Mouse (Mus musculus) kidney, adult 2 months (tissue): ENCODE measurements around the gene Rad21l. TPM values are rescaled to one million over a fixed set of nuclear protein-coding genes. Genes with fewer than 3 reads are reported as not detected.

Source experiments
- DNase-seq: peaks from one replicate; pipeline ENCODE4 v3.0.0; 2021
- H3K27ac ChIP-seq: fragments of 200-500 bp; 2 replicates; pipeline ENCODE4 v1.5.1; 2012; ENCODE audit warnings: low read depth, low read length, control low read depth, inconsistent platforms; ENCODE audit not compliant: insufficient read depth
- H3K27me3 ChIP-seq: fragments of 200-500 bp; replicated peaks from 2 replicates; pipeline ENCODE4 v1.6.1; 2012; ENCODE audit warnings: mild to moderate bottlenecking, moderate library complexity, low read length, inconsistent platforms; ENCODE audit not compliant: control insufficient read depth, insufficient read depth
- H3K36me3 ChIP-seq: fragments of 200-500 bp; 2 replicates; pipeline ENCODE4 v1.6.1; 2012; ENCODE audit warnings: mild to moderate bottlenecking, moderate library complexity, low read length, inconsistent platforms; ENCODE audit not compliant: control insufficient read depth, insufficient read depth
- H3K4me1 ChIP-seq: fragments of 200-500 bp; 2 replicates; pipeline ENCODE4 v1.6.1; 2011; ENCODE audit warnings: low read length; ENCODE audit not compliant: control insufficient read depth, insufficient read depth
- H3K4me3 ChIP-seq: fragments of 200-500 bp; 2 replicates; pipeline ENCODE4 v1.5.1; 2011; ENCODE audit warnings: mild to moderate bottlenecking, low read depth, low read length, control low read depth; ENCODE audit not compliant: insufficient read depth
- CTCF ChIP-seq: fragments of 200-500 bp; conservative IDR thresholded peaks from 2 replicates; pipeline ENCODE4 v1.5.1; 2011; ENCODE audit warnings: low read depth, mild to moderate bottlenecking, control low read depth, low read length, moderate library complexity, mixed read lengths; ENCODE audit not compliant: insufficient read depth, insufficient read length
- POLR2A ChIP-seq: fragments of 200-500 bp; IDR thresholded peaks from one replicate; pipeline ENCODE4 v1.6.1; 2011; ENCODE audit warnings: low read depth, low read length, control low read depth
- WGBS: fragments of 180-500 bp; shearing (Covaris S2); methylation state at CpG from one replicate; pipeline ENCODE4 v1.1.7; 2018; 5-methylcytosine and 5-hydroxymethylcytosine counted together
- polyA plus RNA-seq: library from polyadenylated mRNA; depleted of rRNA; stranded (reverse); fragments of >200 nt; gene quantifications from 2 replicates; pipeline ENCODE4 v1.2.3, GENCODE M21; 2012

Rad21l gene
- polyA plus RNA-seq, 1 experiment, result not detected

GRCm38 (mm10) chr2:151636015-151636402 is 32.3 kb downstream of the Rad21l start:
- Histone ChIP-seq H3K4me1 (no peaks in the 10 kb centered on the region), H3K27me3 (peaks cover 2% of the 10 kb centered on the region; the same call in 1 of the 2 replicates), H3K4me3 (no peak overlapping the region), H3K27ac (no peak overlapping the region), H3K36me3 (no peaks in the 10 kb centered on the region)
- 86% methylated on average over 2 of the region's 2 CpGs for WGBS
- no peak for DNase-seq
- TF ChIP-seq POLR2A, result no peak
- no peak for TF ChIP-seq CTCF

GRCm38 (mm10) chr2:151635362-151636014 is 32.8 kb downstream of the Rad21l start:
- H3K27ac ChIP-seq, result no peak overlapping the region
- 56% methylated on average over 9 of the region's 9 CpGs for WGBS

GRCm38 (mm10) chr2:151634903-151635302 is 33.4 kb downstream of the Rad21l start:
- H3K27me3 ChIP-seq, result peaks cover 2% of the 10 kb centered on the region; the same call in 1 of the 2 replicates
- H3K27ac ChIP-seq, result no peak overlapping the region
- H3K4me3 ChIP-seq, result no peak overlapping the region
- no peaks in the 10 kb centered on the region for H3K4me1 ChIP-seq
- TF ChIP-seq CTCF (no peak), POLR2A (no peak)
- WGBS, result 30% methylated on average over 2 of the region's 2 CpGs
- no peaks in the 10 kb centered on the region for H3K36me3 ChIP-seq
- DNase-seq, result no peak

More at GRCm38 (mm10) chr2:151635362-151636014, 32.8 kb downstream of the Rad21l start:
- Histone ChIP-seq H3K36me3 (no peaks in the 10 kb centered on the region), H3K27me3 (peaks cover 2% of the 10 kb centered on the region; the same call in 1 of the 2 replicates), H3K4me1 (no peaks in the 10 kb centered on the region), H3K4me3 (no peak overlapping the region)
- DNase-seq, result no peak
- TF ChIP-seq POLR2A (no peak), CTCF (no peak)

- H3K4me1 ChIP-seq, result no peaks in the 10 kb centered on the region
- H3K27me3 ChIP-seq, result peaks cover 2% of the 10 kb centered on the region; the same call in 1 of the 2 replicates
- no peak overlapping the region for H3K4me3 ChIP-seq
- TF ChIP-seq CTCF, result no peak
- TF ChIP-seq POLR2A, result no peak
- H3K27ac ChIP-seq, result no peak overlapping the region
- no peaks in the 10 kb centered on the region for H3K36me3 ChIP-seq
- WGBS, result 76% methylated on average over 5 of the region's 5 CpGs
- DNase-seq, result no peak
Observed at GRCm38 (mm10) chr2:151632982-151633381, 35.4 kb downstream of the Rad21l start.

GRCm38 (mm10) chr2:151632159-151632814 is 36.0 kb downstream of the Rad21l start, which contains the start of gene Snph:
TSS of gene Snph (minus strand) at chr2:151632593.
- Histone ChIP-seq H3K27ac (no peak within 1 kb of the TSS), H3K4me1 (no peaks in the 10 kb centered on the region), H3K27me3 (peaks cover 2% of the 10 kb centered on the region; the same call in 1 of the 2 replicates), H3K36me3 (no peaks in the 10 kb centered on the region), H3K4me3 (peak within 1 kb of the TSS; percentile 49)
- peak; percentile 71 for DNase-seq
- WGBS, result under 1% methylated on average over 46 of the region's 47 CpGs
- TF ChIP-seq POLR2A (no peak), CTCF (peak; percentile 27; the same call in 1 of the 2 replicates)

GRCm38 (mm10) chr2:151631406-151632158 is 36.8 kb downstream of the Rad21l start:
- H3K27ac ChIP-seq, result no peak overlapping the region
- peak overlapping the region; percentile 49; the same call in 1 of the 2 replicates for H3K4me3 ChIP-seq
- TF ChIP-seq CTCF (no peak), POLR2A (no peak)
- no peaks in the 10 kb centered on the region for H3K4me1 ChIP-seq
- no peaks in the 10 kb centered on the region for H3K36me3 ChIP-seq
- DNase-seq, result no peak
- H3K27me3 ChIP-seq, result peaks cover 2% of the 10 kb centered on the region; the same call in 1 of the 2 replicates
- 12% methylated on average over 22 of the region's 22 CpGs for WGBS
